ENCODE assay signal across 1 mouse cellular context in the genomic region with DNA sequence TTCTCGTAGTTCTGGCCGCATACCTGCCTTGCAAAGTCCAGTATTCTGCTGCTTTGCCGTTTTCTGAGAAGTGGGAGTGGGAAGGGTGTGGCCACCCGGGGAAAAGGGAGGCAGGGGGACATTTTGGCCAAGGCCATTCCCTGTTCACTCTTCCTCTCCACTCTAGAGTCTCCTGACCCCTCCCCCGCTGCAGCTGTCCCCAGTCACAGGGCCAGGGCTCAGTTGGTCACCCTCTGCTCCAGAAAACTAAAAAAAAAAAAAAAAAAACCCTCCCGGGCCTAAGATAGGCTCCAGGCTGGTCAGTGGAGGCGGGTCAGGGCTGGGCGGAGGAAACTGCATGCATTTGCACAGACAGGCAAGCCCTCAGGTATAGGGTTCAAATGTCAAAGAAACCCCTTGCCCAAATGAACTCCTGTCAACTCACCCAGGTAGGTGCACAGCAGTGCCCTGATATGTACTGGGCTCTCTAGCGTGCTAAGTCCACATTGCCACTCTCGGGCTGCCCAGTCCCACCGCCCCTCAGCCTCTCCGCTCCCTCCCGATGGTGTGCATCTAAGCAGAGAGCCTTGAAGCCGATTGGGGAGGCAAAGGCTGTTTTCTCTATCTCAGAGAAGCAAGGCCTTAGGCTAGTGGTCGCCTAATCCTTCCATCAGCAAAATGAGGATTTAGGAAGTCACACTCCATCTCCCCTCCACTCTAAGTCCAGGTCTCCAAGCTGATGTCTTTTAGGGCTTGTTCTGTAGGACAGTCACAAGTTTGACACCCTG.
A peak's percentile ranks its signal among the peaks of the same experiment; 100 is the strongest.
TF ChIP-seq lines count a peak whose summit lies in the region.

No protein-coding gene starts in this region.

TF ChIP-seq in MEL, 35 proteins besides CTCF, POLR2A, EP300 and RAD21:
- TF ChIP-seq ZC3H11A (IDR thresholded peaks at IDR 0.05; ENCODE audit: low read depth, low read length) (no peak), MYC (IDR thresholded peaks at IDR 0.05; ENCODE audit: low read depth, low read length) (no peak), POLR2AphosphoS5 (IDR thresholded peaks at IDR 0.05; ENCODE audit: borderline replicate concordance, low read depth, low read length) (no peak), ELF1 (IDR thresholded peaks at IDR 0.05; ENCODE audit: low read depth, low read length) (no peak), TBP (IDR thresholded peaks at IDR 0.05; ENCODE audit: low read depth, low read length) (no peak), CHD1 (IDR thresholded peaks at IDR 0.05; ENCODE audit: low read depth, low read length) (peak; percentile 84; the same call in 1 of the 2 replicates), MAX (IDR thresholded peaks at IDR 0.05; ENCODE audit: low read length) (0 out of 2 replicates have a peak, but pooled peaks have one; percentile 28), JUND (IDR thresholded peaks at IDR 0.05; ENCODE audit: low read depth, low read length) (no peak), RCOR1 (IDR thresholded peaks at IDR 0.05; ENCODE audit: low read depth, low read length) (no peak), MYB (IDR thresholded peaks at IDR 0.05; ENCODE audit: low read depth, low read length) (no peak), TAL1 (IDR thresholded peaks at IDR 0.05; ENCODE audit: low read length) (no peak), ZMIZ1 (IDR thresholded peaks at IDR 0.05; ENCODE audit: low read depth, low read length) (no peak; the same call in 1 of the 2 replicates), GATA1 (IDR thresholded peaks at IDR 0.05; ENCODE audit: low read depth, low read length) (no peak), MEF2A (IDR thresholded peaks at IDR 0.05; ENCODE audit: extremely low read depth, insufficient replicate concordance, low read depth, low read length, poor library complexity, severe bottlenecking) (no peak), ZNF384 (IDR thresholded peaks at IDR 0.05; ENCODE audit: low read depth, low read length) (no peak), MXI1 (IDR thresholded peaks at IDR 0.05; ENCODE audit: low read depth, low read length) (peak; percentile 3; the same call in 1 of the 2 replicates), NELFE (IDR thresholded peaks at IDR 0.05; ENCODE audit: low read depth, low read length) (no peak), SMC3 (IDR thresholded peaks at IDR 0.05; ENCODE audit: low read depth, low read length) (no peak), USF1 (IDR thresholded peaks at IDR 0.05; ENCODE audit: low read depth, low read length) (no peak), ZKSCAN1 (IDR thresholded peaks at IDR 0.05; ENCODE audit: low read depth, low read length) (no peak), MAZ (IDR thresholded peaks at IDR 0.05; ENCODE audit: low read depth, low read length) (no peak), E2F4 (IDR thresholded peaks at IDR 0.05; ENCODE audit: borderline replicate concordance, low read depth, low read length) (no peak)
TF ChIP-seq in MEL: peak in this region for 3.
